Mouse (Mus musculus) C2C12 (cell line): ENCODE results near the gene Ahrr.

Experiments
- CTCF ChIP-seq: IDR thresholded peaks from one replicate; pipeline ENCODE4 v1.5.1; 2011; ENCODE audit not compliant: control insufficient read depth, insufficient read depth, insufficient read length
- MAX ChIP-seq: IDR thresholded peaks from one replicate; pipeline ENCODE4 v1.6.1; 2011; ENCODE audit warnings: mild to moderate bottlenecking, control low read depth

DNA sequence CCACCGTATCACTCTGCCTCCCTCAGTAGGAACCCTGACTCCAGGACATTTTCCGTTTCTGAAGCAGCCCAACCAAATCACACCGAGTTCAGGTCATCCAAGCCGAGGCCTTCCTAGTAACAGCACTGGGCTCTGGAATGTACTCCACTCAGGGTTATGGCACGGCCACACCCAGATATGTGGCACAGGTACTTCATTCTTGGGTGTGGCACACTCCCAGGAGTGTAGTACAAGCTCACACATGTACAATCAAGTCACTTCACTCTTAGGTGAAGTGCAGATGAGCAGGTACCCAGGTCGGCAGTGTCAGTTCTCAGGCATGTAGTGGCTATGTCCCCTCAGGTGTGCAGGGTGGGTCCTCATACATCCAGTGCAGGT, 9.5 kb upstream of the Ahrr start:
- TF ChIP-seq CTCF (no peak), MAX (no peak)
